Mouse (Mus musculus): ENCODE measurements around the gene Prf1.

Prf1 gene

DNA sequence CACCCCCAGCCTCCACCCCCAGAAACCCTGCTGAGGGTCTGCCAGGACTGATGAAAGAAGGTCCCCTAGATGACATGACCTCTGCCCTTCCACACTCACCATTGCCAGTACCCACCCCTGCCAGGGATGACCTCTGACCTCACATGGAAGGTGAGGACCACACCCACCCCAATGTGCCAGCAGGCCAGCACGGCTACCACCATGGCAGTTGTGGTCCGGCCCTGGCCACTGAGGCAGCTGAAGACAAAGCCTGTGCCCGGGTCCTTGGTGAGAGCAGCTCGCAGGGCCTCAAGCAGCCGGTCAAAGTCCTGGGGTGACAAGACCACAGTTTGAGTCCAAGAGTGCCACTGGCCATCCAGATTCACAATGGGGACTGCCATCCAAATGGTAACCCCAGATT lies 43.4 kb downstream of the Prf1 start:
- no peak for DNase-seq

- peak; percentile 61 for DNase-seq
Measured at GRCm38 (mm10) chr10:61341557-61341956, 43.9 kb downstream of the Prf1 start.

GRCm38 (mm10) chr10:61342750-61343149 lies 45.1 kb downstream of the Prf1 start:
- DNase-seq, result no peak

DNA sequence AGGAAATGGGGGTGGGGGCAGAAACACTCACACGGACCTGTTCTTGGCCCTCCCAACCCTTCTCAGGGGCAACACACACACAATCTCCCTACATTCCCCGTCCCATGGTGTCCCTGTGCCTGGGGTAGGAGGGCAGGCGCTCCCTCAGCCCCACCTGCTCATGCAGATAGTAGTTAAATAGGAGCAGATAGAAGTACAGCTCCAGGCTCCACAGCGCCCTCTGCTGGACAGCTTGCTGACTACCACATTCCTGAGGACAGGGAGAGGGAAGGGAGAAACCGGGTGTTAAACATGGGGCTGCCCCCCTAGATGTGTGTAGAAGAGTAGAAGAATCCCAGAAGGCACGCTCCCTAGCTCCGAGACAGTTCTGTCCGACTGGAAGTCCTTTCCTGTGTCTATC lies 46.3 kb downstream of the Prf1 start:
- peak; percentile 39 for DNase-seq

GRCm38 (mm10) chr10:61345179-61345578 lies 47.5 kb downstream of the Prf1 start:
- DNase-seq, result no peak

DNA sequence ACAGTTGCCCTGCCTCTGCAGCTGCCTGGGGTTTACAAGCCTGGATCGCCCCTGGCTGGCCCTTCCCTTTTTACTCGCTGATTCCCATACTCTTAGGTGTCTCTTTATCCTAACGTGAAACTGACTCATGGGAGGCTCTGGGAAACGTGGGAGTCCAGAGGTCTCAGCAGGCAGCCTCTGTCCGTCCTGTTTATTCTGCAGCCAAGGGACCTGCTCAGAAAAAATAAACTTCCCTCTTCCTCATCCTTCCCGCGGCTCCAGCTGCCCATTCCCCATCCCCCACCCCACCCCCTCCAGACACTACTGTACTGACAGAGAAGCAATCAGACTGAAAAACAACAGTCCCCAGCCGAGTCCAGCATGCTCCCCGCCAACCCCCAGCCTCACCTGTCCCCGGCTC lies 48.7 kb downstream of the Prf1 start:
- no peak for DNase-seq

GRCm38 (mm10) chr10:61351216-61351615 lies 53.6 kb downstream of the Prf1 start:
- no peak for DNase-seq

Measured in layer of hippocampus, adult 9-11 months (tissue).